In genomic region chr8:87831567-87831966, GRCm38 (mm10) we compare ENCODE assay signal across 9 mouse cellular contexts.
A peak's percentile ranks its signal among the peaks of the same experiment; 100 is the strongest.
DNase-seq lines count a peak whose midpoint lies in the region; ATAC-seq and TF ChIP-seq lines count a peak whose summit lies in the region.
"Had no signal": no experiment of that assay in that cellular context is flagged by ENCODE, and none has a peak within 500 bp of the region (broad histone marks: within the 10 kb centered on the region; RNA-seq: fewer than 3 reads in every experiment).

No protein-coding gene starts in this region.

- no peaks in the 10 kb centered on the region for H3K9me3 ChIP-seq in heart, embryonic 15.5 days (replicated peaks)
- H3K9me3 ChIP-seq in hindbrain, embryonic 11.5 days (ENCODE audit: control insufficient read depth, low read length), result no peaks in the 10 kb centered on the region
- no peaks in the 10 kb centered on the region for H3K9me3 ChIP-seq in midbrain, embryonic 16.5 days (replicated peaks; ENCODE audit: control insufficient read depth, low read length, poor library complexity, severe bottlenecking)

- no peak overlapping the region for H3K4me3 ChIP-seq in heart, embryonic 15.5 days
- no peak overlapping the region for H3K4me3 ChIP-seq in hindbrain, embryonic 11.5 days (ENCODE audit: low read depth, low read length)
- no peak overlapping the region for H3K4me3 ChIP-seq in midbrain, embryonic 16.5 days (ENCODE audit: low read depth, low read length)

- peak overlapping the region; percentile 38; the same call in 1 of the 2 replicates for H3K27ac ChIP-seq in heart, embryonic 15.5 days
- H3K27ac ChIP-seq in hindbrain, embryonic 11.5 days (ENCODE audit: low read depth, low read length), result peak overlapping the region; percentile 95
- peak overlapping the region; percentile 73 for H3K27ac ChIP-seq in midbrain, embryonic 16.5 days (ENCODE audit: low read length)

- H3K4me2 ChIP-seq in heart, embryonic 15.5 days, result no peak overlapping the region
- 0 out of 2 replicates have a peak overlapping the region, but pooled peaks have one; percentile 11 for H3K4me2 ChIP-seq in hindbrain, embryonic 11.5 days (replicated peaks; ENCODE audit: low read depth, low read length)
- no peak overlapping the region for H3K4me2 ChIP-seq in midbrain, embryonic 16.5 days (ENCODE audit: low read length)

- TF ChIP-seq CTCF in brain, embryonic 14.5 days (IDR thresholded peaks at IDR 0.05; ENCODE audit: borderline replicate concordance, extremely low read depth, insufficient read depth, insufficient read length), result no peak

- peak; percentile 15; the same call in 1 of the 2 replicates for ATAC-seq in heart, embryonic 15.5 days (replicated peaks; ENCODE audit: insufficient number of reproducible peaks, insufficient read depth, low FRiP score, low read depth)
- ATAC-seq in hindbrain, embryonic 11.5 days (ENCODE audit: low FRiP score), result peak; percentile 80
- ATAC-seq in midbrain, embryonic 16.5 days, result peak; percentile 30; the same call in 1 of the 2 replicates

- H3K36me3 ChIP-seq in heart, embryonic 15.5 days, result no peaks in the 10 kb centered on the region
- no peaks in the 10 kb centered on the region for H3K36me3 ChIP-seq in hindbrain, embryonic 11.5 days (ENCODE audit: control insufficient read depth, insufficient read depth, low read length)
- H3K36me3 ChIP-seq in midbrain, embryonic 16.5 days (ENCODE audit: control insufficient read depth, insufficient read depth, low read length), result no peaks in the 10 kb centered on the region

- TF ChIP-seq POLR2A in brain, embryonic 14.5 days (IDR thresholded peaks at IDR 0.05; ENCODE audit: borderline replicate concordance, extremely low read depth, insufficient read depth, insufficient read length, poor library complexity, severe bottlenecking), result no peak

- no peak overlapping the region for H3K9ac ChIP-seq in heart, embryonic 15.5 days
- H3K9ac ChIP-seq in hindbrain, embryonic 11.5 days (ENCODE audit: low read depth, low read length), result peak overlapping the region; percentile 29; the same call in 1 of the 2 replicates
- H3K9ac ChIP-seq in midbrain, embryonic 16.5 days (ENCODE audit: low read depth, low read length), result peak overlapping the region; percentile 23; the same call in 1 of the 2 replicates

- DNase-seq in heart, adult 9 months (ENCODE audit: low spot score in 2 of 2), result no peak
- peak; percentile 68 for DNase-seq in brain, embryonic 14.5 days (ENCODE audit: low read depth)
- peak; percentile 78 for DNase-seq in hindbrain, embryonic 11.5 days (ENCODE audit: low spot score)
- DNase-seq in spleen, adult 18-20 months, result no peak
- no peak for DNase-seq in cerebellum, postnatal 36 days
- DNase-seq in layer of hippocampus, adult 11-12 months (ENCODE audit: low spot score), result no peak
- DNase-seq: thymus, adult 18-20 months had no signal

- no peaks in the 10 kb centered on the region for H3K27me3 ChIP-seq in heart, embryonic 15.5 days
- no peaks in the 10 kb centered on the region for H3K27me3 ChIP-seq in hindbrain, embryonic 11.5 days (ENCODE audit: control insufficient read depth, insufficient read depth, low read length)
- H3K27me3 ChIP-seq in midbrain, embryonic 16.5 days (ENCODE audit: control insufficient read depth, insufficient read depth, low read depth, low read length), result no peaks in the 10 kb centered on the region

- H3K4me1 ChIP-seq in heart, embryonic 15.5 days (replicated peaks), result peaks cover 56% of the 10 kb centered on the region
- peaks cover 54% of the 10 kb centered on the region for H3K4me1 ChIP-seq in hindbrain, embryonic 11.5 days (replicated peaks; ENCODE audit: control insufficient read depth, insufficient read depth, low read length)
- H3K4me1 ChIP-seq in midbrain, embryonic 16.5 days (ENCODE audit: control insufficient read depth, insufficient read depth, low read length), result peaks cover 56% of the 10 kb centered on the region

- WGBS in heart, embryonic 15.5 days, result 21% methylated on average over 5 of the region's 5 CpGs
- 1% methylated on average over 5 of the region's 5 CpGs for WGBS in hindbrain, embryonic 11.5 days
- 8% methylated on average over 4 of the region's 5 CpGs for WGBS in midbrain, embryonic 16.5 days

Comparison
In these comparisons a context has a peak if more than half of its experiments do, and no peak if none do; other contexts are left out.
1. ATAC-seq: peak in every context shown above with its lines; median percentile 80 in hindbrain, embryonic 11.5 days; 30 in midbrain, embryonic 16.5 days; 15 in heart, embryonic 15.5 days.
2. H3K27ac ChIP-seq: peak in every context shown above with its lines; median percentile 95 in hindbrain, embryonic 11.5 days; 73 in midbrain, embryonic 16.5 days; 38 in heart, embryonic 15.5 days.
3. DNase-seq: peak in brain, embryonic 14.5 days (single experiment) and hindbrain, embryonic 11.5 days (single experiment); none in heart, adult 9 months (0 of 2), spleen, adult 18-20 months (0 of 2), cerebellum, postnatal 36 days (0 of 2) and layer of hippocampus, adult 11-12 months (single experiment).